Mouse (Mus musculus) gastrocnemius, postnatal 10 days (tissue): ENCODE data around the gene Gm11437. TPM values are rescaled to one million over a fixed set of nuclear protein-coding genes. Genes with fewer than 3 reads are reported as not detected.

Experiments used
- DNase-seq: peaks from one replicate; pipeline ENCODE4 v3.0.0; 2021; ENCODE audit warnings: mixed read lengths
- total RNA-seq, 2 experiments: library from RNA; stranded (reverse); gene quantifications; 2 replicates each; pipeline ENCODE4 v1.2.3; 2021

The Gm11437 gene
- total RNA-seq, 2 experiments from 2014 or later, result not detected

- DNase-seq, result peak; percentile 25
Measured at GRCm38 (mm10) chr11:84141752-84142151, 25.5 kb downstream of the Gm11437 start.

GRCm38 (mm10) chr11:84136453-84136852 is 30.8 kb downstream of the Gm11437 start:
- DNase-seq, result no peak

- no peak for DNase-seq
Measured at GRCm38 (mm10) chr11:84134331-84134860, 32.9 kb downstream of the Gm11437 start.

GRCm38 (mm10) chr11:84129799-84130185 is 37.5 kb downstream of the Gm11437 start:
- DNase-seq, result no peak

GRCm38 (mm10) chr11:84128943-84129798 is 38.1 kb downstream of the Gm11437 start, which contains the start of the genes Tada2a and Acaca:
TSS of gene Tada2a (minus strand) at chr11:84129600.
TSS of gene Acaca (plus strand) at chr11:84129672.
- peak; percentile 83 for DNase-seq

GRCm38 (mm10) chr11:84127977-84128376 is 39.3 kb downstream of the Gm11437 start:
- DNase-seq, result no peak

GRCm38 (mm10) chr11:84121051-84121956 is 46.0 kb downstream of the Gm11437 start:
- no peak for DNase-seq

- no peak for DNase-seq
Measured at GRCm38 (mm10) chr11:84117431-84117830, 49.8 kb downstream of the Gm11437 start.

GRCm38 (mm10) chr11:84116221-84116620 is 51.1 kb downstream of the Gm11437 start:
- DNase-seq, result no peak

GRCm38 (mm10) chr11:84115646-84116045 is 51.6 kb downstream of the Gm11437 start:
- peak; percentile 23 for DNase-seq

- no peak for DNase-seq
Measured at GRCm38 (mm10) chr11:84113623-84114022, 53.7 kb downstream of the Gm11437 start.

GRCm38 (mm10) chr11:84107137-84107536 is 60.1 kb downstream of the Gm11437 start:
- DNase-seq, result no peak

GRCm38 (mm10) chr11:84104036-84104435 is 63.2 kb downstream of the Gm11437 start:
- DNase-seq, result no peak

GRCm38 (mm10) chr11:84101182-84101581 is 66.1 kb downstream of the Gm11437 start:
- DNase-seq, result no peak

Other genes starting within 250 kb of the Gm11437 start
- gene Ddx52, start 225.4 kb downstream of the Gm11437 start, total RNA-seq, result 10 to 100 TPM; 11.0 to 12.4 TPM
- 10 to 100 TPM; 32.1 to 41.5 TPM for gene Synrg, start 203.0 kb downstream of the Gm11437 start, total RNA-seq
- 10 to 100 TPM in 1 of 2 experiments, 1 to 10 TPM in 1; 8.5 to 10.4 TPM for gene Dusp14, start 98.2 kb downstream of the Gm11437 start, total RNA-seq
- 10 to 100 TPM; 14.2 TPM for gene Tada2a, start 37.9 kb downstream of the Gm11437 start, total RNA-seq
- 10 to 100 TPM; 15.7 to 16.4 TPM for gene Acaca, start 37.8 kb downstream of the Gm11437 start, total RNA-seq